Mouse (Mus musculus) liver, adult 2 months (tissue): Measurements from ENCODE around the gene Frmd4a. TPM values are rescaled to one million over a fixed set of nuclear protein-coding genes. Genes with fewer than 3 reads are reported as not detected.

Source experiments
- DNase-seq: peaks from one replicate; pipeline ENCODE4 v3.0.0-alpha.2; 2011; ENCODE audit warnings: low read depth, low spot score; ENCODE audit errors: extremely low read depth
- H3K27ac ChIP-seq: fragments of 200-500 bp; replicated peaks from 2 replicates; pipeline ENCODE4 v1.5.1; 2012; ENCODE audit warnings: low read depth, mild to moderate bottlenecking, control low read depth, inconsistent platforms, low read length; ENCODE audit not compliant: insufficient read depth
- H3K27me3 ChIP-seq: fragments of 200-500 bp; 2 replicates; pipeline ENCODE4 v1.6.1; 2012; ENCODE audit warnings: mild to moderate bottlenecking, moderate library complexity, low read length, inconsistent platforms; ENCODE audit not compliant: control insufficient read depth, insufficient read depth
- H3K36me3 ChIP-seq: fragments of 200-500 bp; 2 replicates; pipeline ENCODE4 v1.6.1; 2012; ENCODE audit warnings: low read length, inconsistent platforms; ENCODE audit not compliant: control insufficient read depth, insufficient read depth
- H3K4me1 ChIP-seq: fragments of 200-500 bp; 2 replicates; pipeline ENCODE4 v1.6.1; 2011; ENCODE audit warnings: low read length; ENCODE audit not compliant: control insufficient read depth, insufficient read depth
- H3K4me3 ChIP-seq: fragments of 200-500 bp; 2 replicates; pipeline ENCODE4 v1.5.1; 2011; ENCODE audit warnings: low read depth, mild to moderate bottlenecking, control low read depth, low read length, moderate library complexity; ENCODE audit not compliant: insufficient read depth
- H3K79me2 ChIP-seq: fragments of 200-500 bp; 2 replicates; pipeline ENCODE4 v1.6.1; 2012; ENCODE audit warnings: inconsistent platforms, mild to moderate bottlenecking, low read length, moderate library complexity; ENCODE audit not compliant: control insufficient read depth, insufficient read depth
- H3K9ac ChIP-seq: fragments of 200-500 bp; 2 replicates; pipeline ENCODE4 v1.6.1; 2012; ENCODE audit warnings: low read depth, mild to moderate bottlenecking, control low read depth, inconsistent platforms, low read length
- CTCF ChIP-seq: fragments of 200-500 bp; IDR thresholded peaks from 2 replicates; pipeline ENCODE4 v1.5.1; 2011; ENCODE audit warnings: low read depth, low read length, control low read depth
- POLR2A ChIP-seq: fragments of 200-500 bp; IDR thresholded peaks from 2 replicates; pipeline ENCODE4 v1.6.1; 2011; ENCODE audit warnings: low read length, control low read depth; ENCODE audit not compliant: insufficient read depth; ENCODE audit errors: extremely low read depth
- WGBS: fragments of 180-500 bp; shearing (Covaris S2); methylation state at CpG from one replicate; pipeline ENCODE4 v1.1.7; 2018; 5-methylcytosine and 5-hydroxymethylcytosine counted together
- polyA plus RNA-seq: library from polyadenylated mRNA; depleted of rRNA; stranded (reverse); fragments of >200 nt; gene quantifications from 2 replicates; pipeline ENCODE4 v1.2.3, GENCODE M21; 2012
- total RNA-seq: library from RNA; depleted of rRNA; stranded (reverse); fragments of >200 nt; gene quantifications from 2 replicates; pipeline ENCODE4 v1.2.3, GENCODE M21; 2014

The Frmd4a gene
- total and polyA plus RNA-seq, 2 experiments: 2.1 to 3.1 TPM

DNA sequence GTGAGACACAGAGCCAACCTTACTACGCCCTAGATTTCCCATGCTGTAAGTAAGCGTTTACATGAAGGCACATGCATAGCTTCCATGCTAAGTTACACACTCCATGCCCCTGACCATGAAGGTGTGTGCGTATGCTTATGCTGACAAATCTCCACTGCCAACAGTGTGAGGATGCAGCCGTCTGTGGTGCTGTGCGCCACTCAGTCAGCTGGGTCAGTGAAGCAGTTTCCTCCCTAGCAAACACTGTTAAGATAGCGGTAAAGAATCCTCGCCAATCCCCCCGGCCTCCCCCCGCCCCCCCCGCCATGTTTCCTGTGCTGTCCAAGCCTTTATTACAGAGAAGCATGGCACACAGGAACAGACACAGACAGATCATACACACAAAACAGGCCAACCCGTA, 612.0 kb downstream of the Frmd4a start:
- Histone ChIP-seq H3K79me2 (no peaks in the 10 kb centered on the region), H3K27ac (no peak overlapping the region), H3K4me3 (no peak overlapping the region), H3K9ac (no peak overlapping the region), H3K36me3 (peaks cover 33% of the 10 kb centered on the region), H3K27me3 (no peaks in the 10 kb centered on the region), H3K4me1 (peaks cover 2% of the 10 kb centered on the region; the same call in 1 of the 2 replicates)
- no peak for DNase-seq
- no peak for TF ChIP-seq CTCF
- TF ChIP-seq POLR2A: no peak
- 76% methylated on average over 11 of the region's 11 CpGs for WGBS

DNA sequence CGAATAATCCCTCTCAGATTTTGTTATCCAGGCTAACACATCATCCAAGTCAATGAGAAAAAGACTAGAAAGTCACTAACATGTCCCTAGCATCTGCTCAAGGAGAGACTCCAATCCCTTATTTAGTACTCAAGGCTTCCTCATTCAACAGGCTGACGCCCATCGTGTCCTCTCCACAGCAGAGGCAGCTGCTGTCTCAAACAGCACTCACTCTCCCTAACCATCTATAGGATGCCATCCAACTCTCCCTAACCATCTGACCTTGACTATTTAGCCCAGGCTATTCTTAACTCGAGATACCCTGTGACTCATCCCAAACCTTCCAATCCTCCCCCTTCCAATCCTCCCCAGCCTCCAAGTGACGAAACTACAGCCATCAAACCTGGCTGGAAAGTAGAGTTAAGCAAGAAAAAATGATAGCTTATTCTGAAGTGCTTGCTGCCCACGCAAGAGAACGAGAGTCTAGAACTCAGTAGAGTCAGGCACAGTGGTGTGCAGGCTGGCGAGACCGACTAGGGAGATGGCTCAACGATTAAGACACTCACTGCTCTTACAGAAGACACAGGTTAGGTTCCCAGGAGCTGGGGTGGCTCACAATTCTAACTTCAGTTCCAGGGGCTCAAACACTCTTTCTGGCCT, 612.8 kb downstream of the Frmd4a start:
- no peak for DNase-seq
- Histone ChIP-seq H3K4me1 (peaks cover 2% of the 10 kb centered on the region; the same call in 1 of the 2 replicates), H3K4me3 (no peak overlapping the region), H3K9ac (no peak overlapping the region), H3K27me3 (no peaks in the 10 kb centered on the region), H3K79me2 (no peaks in the 10 kb centered on the region), H3K36me3 (peaks cover 31% of the 10 kb centered on the region), H3K27ac (no peak overlapping the region)
- TF ChIP-seq POLR2A (no peak), CTCF (no peak)
- 94% methylated on average over 10 of the region's 10 CpGs for WGBS

DNA sequence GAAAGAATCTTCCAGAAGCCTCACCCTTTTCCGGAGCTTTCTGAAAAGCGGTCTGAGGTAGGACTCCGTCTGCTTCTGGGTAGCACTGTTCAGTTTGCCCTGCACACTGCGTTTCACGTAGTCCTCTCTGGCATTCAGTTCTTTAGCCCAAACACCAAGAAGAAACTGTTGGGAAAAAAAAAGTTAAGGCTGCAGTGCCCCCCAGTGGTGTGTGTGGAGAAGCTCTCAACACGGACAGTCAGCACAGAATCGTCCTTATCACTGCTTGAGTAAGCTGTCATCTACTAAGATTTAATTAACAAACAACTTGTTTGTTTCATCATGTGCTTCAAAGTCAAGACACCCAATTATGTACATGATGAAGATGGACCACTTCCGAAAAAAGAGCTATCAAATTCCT, 618.3 kb downstream of the Frmd4a start:
- H3K27ac ChIP-seq: no peak overlapping the region
- no peaks in the 10 kb centered on the region for H3K27me3 ChIP-seq
- WGBS: 87% methylated on average over 8 of the region's 8 CpGs
- no peak for DNase-seq
- H3K4me1 ChIP-seq: no peaks in the 10 kb centered on the region
- no peak overlapping the region for H3K4me3 ChIP-seq
- H3K36me3 ChIP-seq: peaks cover 54% of the 10 kb centered on the region
- H3K9ac ChIP-seq: no peak overlapping the region
- H3K79me2 ChIP-seq: no peaks in the 10 kb centered on the region
- TF ChIP-seq POLR2A (no peak), CTCF (no peak; the same call in 1 of the 2 replicates)

GRCm38 (mm10) chr2:4636656-4637055, 619.1 kb downstream of the Frmd4a start:
- no peak for TF ChIP-seq POLR2A
- TF ChIP-seq CTCF: no peak
- no peaks in the 10 kb centered on the region for H3K4me1 ChIP-seq
- H3K79me2 ChIP-seq: no peaks in the 10 kb centered on the region
- H3K36me3 ChIP-seq: peaks cover 53% of the 10 kb centered on the region
- 68% methylated on average over 7 of the region's 7 CpGs for WGBS
- H3K4me3 ChIP-seq: no peak overlapping the region
- no peak overlapping the region for H3K27ac ChIP-seq
- no peaks in the 10 kb centered on the region for H3K27me3 ChIP-seq
- DNase-seq: no peak
- no peak overlapping the region for H3K9ac ChIP-seq

DNA sequence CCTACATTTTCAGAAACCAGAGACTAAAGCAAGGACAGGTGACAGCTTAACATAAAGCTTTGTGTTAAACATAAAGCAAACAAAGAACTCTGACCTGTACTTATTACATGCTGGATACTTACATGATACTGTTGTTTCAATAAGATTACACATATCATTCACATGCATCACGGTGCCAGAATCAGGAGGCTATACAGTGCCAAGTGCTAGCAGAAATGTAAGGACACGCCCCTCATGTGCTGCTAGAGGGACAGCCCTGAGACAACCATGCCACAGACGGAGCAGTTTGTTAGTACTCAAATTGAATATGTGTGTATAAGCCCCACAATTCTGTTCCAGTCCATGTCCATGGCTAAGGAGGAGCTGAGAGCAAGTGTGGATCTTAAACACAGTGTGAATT, 620.7 kb downstream of the Frmd4a start:
- no peak overlapping the region for H3K27ac ChIP-seq
- peaks cover 55% of the 10 kb centered on the region for H3K36me3 ChIP-seq
- no peak for TF ChIP-seq POLR2A
- TF ChIP-seq CTCF: no peak
- H3K79me2 ChIP-seq: no peaks in the 10 kb centered on the region; the same call in 1 of the 2 replicates
- H3K4me1 ChIP-seq: no peaks in the 10 kb centered on the region
- DNase-seq: no peak
- H3K27me3 ChIP-seq: no peaks in the 10 kb centered on the region
- 95% methylated on average over 3 of the region's 3 CpGs for WGBS
- no peak overlapping the region for H3K9ac ChIP-seq
- no peak overlapping the region for H3K4me3 ChIP-seq

- peaks cover 34% of the 10 kb centered on the region for H3K36me3 ChIP-seq
- TF ChIP-seq POLR2A (no peak), CTCF (0 out of 2 replicates have a peak, but pooled peaks have one; percentile 11)
Observed at GRCm38 (mm10) chr2:4645066-4645465, 627.5 kb downstream of the Frmd4a start.

More at GRCm38 (mm10) chr2:4645066-4645465, 627.5 kb downstream of the Frmd4a start:
- Histone ChIP-seq H3K4me1 (peaks cover 10% of the 10 kb centered on the region), H3K27me3 (no peaks in the 10 kb centered on the region), H3K9ac (no peak overlapping the region), H3K4me3 (no peak overlapping the region), H3K79me2 (peaks cover 13% of the 10 kb centered on the region; the same call in 1 of the 2 replicates), H3K27ac (no peak overlapping the region)
- no peak for DNase-seq
- WGBS: 92% methylated on average over 4 of the region's 4 CpGs
